Mouse (Mus musculus) E14TG2a.4 (cell line): ENCODE measurements around the gene Fbxo40.

Experiments used
- H3K27me3 ChIP-seq: 2 replicates; pipeline ENCODE4 v1.6.1; 2014; ENCODE audit warnings: low read length, control low read depth; ENCODE audit not compliant: insufficient read depth
- H3K36me3 ChIP-seq: 2 replicates; pipeline ENCODE4 v1.6.1; 2014; ENCODE audit warnings: low read length, control low read depth; ENCODE audit not compliant: insufficient read depth
- H3K4me1 ChIP-seq: replicated peaks from 2 replicates; pipeline ENCODE4 v1.6.1; 2014; ENCODE audit warnings: low read depth, low read length, control low read depth
- H3K4me3 ChIP-seq: replicated peaks from 2 replicates; pipeline ENCODE4 v1.5.1; 2014; ENCODE audit warnings: mild to moderate bottlenecking, low read length
- H3K9me3 ChIP-seq: 2 replicates; pipeline ENCODE4 v1.6.1; 2014; ENCODE audit warnings: low read length, control low read depth
- CTCF ChIP-seq: conservative IDR thresholded peaks from 2 replicates; pipeline ENCODE4 v1.5.1; 2014; ENCODE audit warnings: low read length
- NANOG ChIP-seq: IDR thresholded peaks from 2 replicates; pipeline ENCODE4 v1.6.1; 2014; ENCODE audit warnings: borderline replicate concordance, low read length, mixed read lengths
- POU5F1 ChIP-seq: IDR thresholded peaks from 2 replicates; pipeline ENCODE4 v1.6.1; 2014; ENCODE audit warnings: low read length, borderline replicate concordance

Fbxo40 gene

GRCm38 (mm10) chr16:36941895-36942294 is 48.4 kb downstream of the Fbxo40 start:
- Histone ChIP-seq H3K4me3 (no peak overlapping the region), H3K27me3 (no peaks in the 10 kb centered on the region), H3K9me3 (no peaks in the 10 kb centered on the region), H3K4me1 (peaks cover 11% of the 10 kb centered on the region), H3K36me3 (no peaks in the 10 kb centered on the region)
- no peak for TF ChIP-seq POU5F1
- no peak for TF ChIP-seq CTCF
- TF ChIP-seq NANOG: no peak

DNA sequence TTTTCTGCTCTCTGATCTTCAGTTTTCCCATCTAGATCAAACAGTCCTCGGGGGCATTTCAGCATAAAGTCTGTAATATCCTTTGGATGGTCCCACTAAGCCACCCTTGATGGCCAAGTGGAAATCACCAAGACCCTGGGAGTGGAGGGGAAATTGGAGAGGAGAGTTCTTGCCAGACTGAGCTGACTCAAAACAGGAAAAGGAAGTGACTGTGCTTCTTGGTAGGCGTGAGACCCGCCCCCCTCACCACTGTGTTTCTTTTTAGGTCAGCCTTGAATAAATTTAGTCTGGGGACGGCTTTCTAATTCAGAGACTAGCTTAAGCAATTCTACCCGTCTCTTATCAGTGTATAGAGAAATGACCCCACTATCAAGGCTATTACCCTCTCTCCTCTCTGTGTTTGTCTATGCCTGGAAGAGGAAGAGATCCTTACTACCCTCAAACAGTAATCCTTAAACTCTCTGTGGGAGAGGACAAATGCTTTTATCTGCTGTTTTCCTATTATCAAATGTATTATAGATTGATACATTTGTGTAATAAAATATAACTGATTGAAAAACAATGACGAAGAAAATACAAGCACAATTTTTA is 49.0 kb downstream of the Fbxo40 start:
- Histone ChIP-seq H3K4me1 (peaks cover 11% of the 10 kb centered on the region), H3K9me3 (no peaks in the 10 kb centered on the region), H3K4me3 (no peak overlapping the region), H3K36me3 (no peaks in the 10 kb centered on the region), H3K27me3 (no peaks in the 10 kb centered on the region)
- no peak for TF ChIP-seq NANOG
- TF ChIP-seq CTCF: no peak
- TF ChIP-seq POU5F1: no peak

- Histone ChIP-seq H3K36me3 (peaks cover 26% of the 10 kb centered on the region), H3K9me3 (no peaks in the 10 kb centered on the region), H3K4me3 (no peak overlapping the region), H3K4me1 (no peaks in the 10 kb centered on the region), H3K27me3 (no peaks in the 10 kb centered on the region)
- no peak for TF ChIP-seq NANOG
- no peak for TF ChIP-seq CTCF
- no peak for TF ChIP-seq POU5F1
Measured at GRCm38 (mm10) chr16:36935814-36936213, 54.5 kb downstream of the Fbxo40 start.

DNA sequence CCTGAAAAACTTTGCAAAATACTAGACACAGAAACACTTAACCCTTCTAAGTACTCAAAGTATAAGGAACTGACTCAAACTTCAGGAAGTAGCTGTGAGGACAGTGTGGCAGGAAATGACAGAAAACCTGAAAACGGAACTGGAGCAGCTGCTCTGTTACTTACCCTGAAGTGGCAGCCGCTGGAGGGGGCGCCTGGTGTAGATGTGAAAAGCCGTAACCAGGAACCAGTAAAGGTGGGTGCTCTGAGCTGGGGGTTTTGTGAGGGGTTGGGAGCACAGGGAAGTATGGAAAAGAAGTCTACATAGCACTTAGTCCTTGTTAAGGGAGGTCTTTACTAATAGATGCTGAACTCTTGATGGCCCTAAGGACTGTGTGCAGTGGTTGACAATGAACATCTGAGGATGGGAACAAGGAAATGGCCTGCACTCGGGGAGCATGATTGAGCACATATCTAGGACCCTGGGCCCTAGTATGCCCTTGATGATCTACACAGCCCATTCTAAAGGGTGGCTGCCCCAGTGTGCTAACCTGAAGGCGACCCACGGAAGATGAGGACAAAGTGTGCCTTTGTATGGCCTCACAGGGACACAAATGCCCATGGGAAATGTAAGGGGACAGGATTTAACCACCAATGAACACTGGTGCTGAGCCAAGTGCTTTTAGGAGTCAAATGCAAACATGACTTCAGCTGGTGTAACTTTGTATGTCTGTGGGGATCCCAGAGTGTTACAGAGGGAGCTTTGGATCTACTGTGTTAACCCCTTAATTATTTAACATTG is 55.2 kb downstream of the Fbxo40 start, which contains the start of gene Hcls1:
Hcls1 (plus strand) TSS at position 143 of the 780 bp plus-strand sequence.
- Histone ChIP-seq H3K9me3 (no peaks in the 10 kb centered on the region), H3K27me3 (no peaks in the 10 kb centered on the region), H3K4me3 (no peak within 1 kb of the TSS), H3K36me3 (peaks cover 33% of the 10 kb centered on the region), H3K4me1 (no peaks in the 10 kb centered on the region)
- no peak for TF ChIP-seq POU5F1
- no peak for TF ChIP-seq NANOG
- TF ChIP-seq CTCF: no peak

DNA sequence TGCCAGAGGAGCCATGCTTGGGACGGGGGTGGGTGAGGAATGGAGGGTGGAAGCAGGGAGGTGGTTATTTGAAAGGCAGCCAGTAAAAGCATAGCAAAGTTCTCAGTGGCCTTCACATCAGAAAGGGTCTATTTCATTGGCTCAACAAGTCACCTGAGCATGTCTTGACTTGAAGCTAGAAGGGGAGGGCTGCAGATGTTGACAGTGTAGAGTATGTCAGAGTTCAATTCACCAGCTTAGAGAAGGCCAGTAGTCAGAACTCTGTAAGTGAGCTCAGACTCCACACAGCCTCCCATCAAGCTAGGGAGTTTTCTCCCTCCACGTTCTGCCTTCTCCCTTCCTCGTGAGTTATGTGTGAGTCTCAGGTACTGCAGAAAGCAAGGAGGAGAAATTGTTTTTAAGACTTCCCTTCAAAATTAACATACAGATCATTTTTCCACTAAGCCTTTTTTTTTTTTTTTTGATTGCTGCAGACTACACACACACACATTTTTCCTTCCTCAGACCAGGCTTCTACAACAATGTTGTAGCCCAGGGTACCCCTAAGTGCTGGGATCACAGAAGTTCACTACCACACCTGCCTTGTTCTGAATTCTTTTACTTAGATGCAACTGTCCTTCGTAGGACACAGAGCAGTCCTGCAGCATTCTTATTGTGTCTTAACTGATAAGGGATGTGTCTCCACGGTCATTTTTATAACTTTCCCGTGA is 56.0 kb downstream of the Fbxo40 start:
- no peak overlapping the region for H3K4me3 ChIP-seq
- no peaks in the 10 kb centered on the region for H3K4me1 ChIP-seq
- H3K9me3 ChIP-seq: no peaks in the 10 kb centered on the region
- TF ChIP-seq POU5F1: no peak
- no peak for TF ChIP-seq NANOG
- no peak for TF ChIP-seq CTCF
- no peaks in the 10 kb centered on the region for H3K27me3 ChIP-seq
- peaks cover 41% of the 10 kb centered on the region for H3K36me3 ChIP-seq

- TF ChIP-seq POU5F1: no peak
- no peak for TF ChIP-seq CTCF
- TF ChIP-seq NANOG: no peak
- Histone ChIP-seq H3K9me3 (no peaks in the 10 kb centered on the region), H3K4me3 (no peak overlapping the region), H3K36me3 (peaks cover 58% of the 10 kb centered on the region), H3K27me3 (no peaks in the 10 kb centered on the region), H3K4me1 (no peaks in the 10 kb centered on the region)
Measured at GRCm38 (mm10) chr16:36932546-36932945, 57.7 kb downstream of the Fbxo40 start.

DNA sequence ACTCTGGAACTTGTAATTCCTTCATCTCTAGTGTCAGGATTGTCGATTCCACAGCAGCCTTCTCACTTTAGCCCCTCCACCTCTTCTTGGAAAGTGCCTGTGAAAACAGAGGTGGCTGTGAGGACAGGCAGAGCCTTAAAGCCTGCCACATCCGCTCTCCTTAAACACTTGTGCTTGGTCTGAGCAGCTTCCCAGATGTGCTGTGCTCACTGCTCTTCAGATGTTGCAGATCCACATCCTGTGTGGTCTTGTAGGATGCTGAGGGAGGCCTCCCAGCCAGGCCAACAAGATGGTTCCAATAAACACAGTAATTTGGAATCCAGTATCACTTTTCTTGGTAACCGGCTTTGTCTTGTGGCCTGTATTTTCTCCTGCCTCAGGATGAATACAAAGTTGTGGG is 58.3 kb downstream of the Fbxo40 start:
- TF ChIP-seq NANOG: no peak
- no peak for TF ChIP-seq CTCF
- TF ChIP-seq POU5F1: no peak
- Histone ChIP-seq H3K36me3 (peaks cover 64% of the 10 kb centered on the region), H3K9me3 (no peaks in the 10 kb centered on the region), H3K4me3 (no peak overlapping the region), H3K4me1 (no peaks in the 10 kb centered on the region), H3K27me3 (no peaks in the 10 kb centered on the region)

DNA sequence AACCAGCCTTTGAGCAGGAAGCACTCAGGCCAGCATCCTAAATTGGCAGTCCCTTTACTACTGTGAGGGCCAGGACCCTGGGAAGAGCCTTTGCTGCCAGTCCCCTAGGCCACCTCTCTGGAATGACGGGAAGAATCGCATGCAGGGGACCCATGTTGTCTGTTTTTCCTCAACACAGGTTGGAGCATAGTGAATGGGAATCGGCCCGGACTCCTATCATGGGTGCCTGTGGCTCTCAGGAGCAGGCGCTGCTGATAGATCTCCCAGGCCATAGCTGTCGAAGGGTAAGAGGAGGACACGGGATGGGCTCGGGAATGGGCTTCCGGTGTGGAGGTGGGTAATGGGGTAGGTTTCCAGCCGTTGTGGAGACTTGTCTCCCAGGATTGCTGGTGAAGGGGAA is 58.9 kb downstream of the Fbxo40 start:
- Histone ChIP-seq H3K36me3 (peaks cover 70% of the 10 kb centered on the region), H3K27me3 (no peaks in the 10 kb centered on the region), H3K4me1 (no peaks in the 10 kb centered on the region), H3K9me3 (no peaks in the 10 kb centered on the region), H3K4me3 (no peak overlapping the region)
- TF ChIP-seq CTCF (no peak), NANOG (no peak), POU5F1 (no peak)
